Comparison of ENCODE assay signal across 8 mouse cellular contexts in genomic region chr15:89172276-89172935, GRCm38 (mm10). TPM values are rescaled to one million over a fixed set of nuclear protein-coding genes. Genes with fewer than 3 reads are reported as not detected.
DNase-seq lines count a peak whose midpoint lies in the region; ATAC-seq lines count a peak whose summit lies in the region.

No protein-coding gene starts in this region.

- peak overlapping the region; percentile 74 for H3K9ac ChIP-seq in embryonic facial prominence, embryonic 12.5 days
- peak overlapping the region; percentile 60 for H3K9ac ChIP-seq in hindbrain, embryonic 15.5 days
- peak overlapping the region; percentile 82 for H3K9ac ChIP-seq in midbrain, embryonic 13.5 days (replicated peaks)

- H3K4me1 ChIP-seq in embryonic facial prominence, embryonic 12.5 days: peaks cover 79% of the 10 kb centered on the region
- H3K4me1 ChIP-seq in hindbrain, embryonic 15.5 days (replicated peaks): peaks cover 86% of the 10 kb centered on the region
- H3K4me1 ChIP-seq in midbrain, embryonic 13.5 days (replicated peaks): peaks cover 84% of the 10 kb centered on the region

- peak overlapping the region; percentile 59 for H3K4me3 ChIP-seq in embryonic facial prominence, embryonic 12.5 days
- H3K4me3 ChIP-seq in hindbrain, embryonic 15.5 days: peak overlapping the region; percentile 51
- peak overlapping the region; percentile 58 for H3K4me3 ChIP-seq in midbrain, embryonic 13.5 days (replicated peaks)

- H3K4me2 ChIP-seq in embryonic facial prominence, embryonic 12.5 days (replicated peaks): peak overlapping the region; percentile 100
- peak overlapping the region; percentile 99 for H3K4me2 ChIP-seq in hindbrain, embryonic 15.5 days
- H3K4me2 ChIP-seq in midbrain, embryonic 13.5 days (replicated peaks): peak overlapping the region; percentile 98

- DNase-seq in layer of hippocampus, adult 9-11 months: peak; percentile 48
- no peak for DNase-seq in layer of hippocampus, postnatal 10 days (ENCODE audit: low spot score in 2 of 2)
- DNase-seq in urinary bladder, postnatal 36 days (ENCODE audit: low spot score in 2 of 2): no peak
- no peak for DNase-seq in spleen, postnatal 36 days (ENCODE audit: low spot score in 2 of 2)

- no peaks in the 10 kb centered on the region for H3K27me3 ChIP-seq in embryonic facial prominence, embryonic 12.5 days
- H3K27me3 ChIP-seq in hindbrain, embryonic 15.5 days: no peaks in the 10 kb centered on the region
- H3K27me3 ChIP-seq in midbrain, embryonic 13.5 days: no peaks in the 10 kb centered on the region

- H3K36me3 ChIP-seq in embryonic facial prominence, embryonic 12.5 days: peaks cover 16% of the 10 kb centered on the region
- H3K36me3 ChIP-seq in hindbrain, embryonic 15.5 days: peaks cover 14% of the 10 kb centered on the region
- H3K36me3 ChIP-seq in midbrain, embryonic 13.5 days: peaks cover 32% of the 10 kb centered on the region

- ATAC-seq in embryonic facial prominence, embryonic 12.5 days (ENCODE audit: insufficient number of reproducible peaks, insufficient read depth, low FRiP score, low TSS enrichment): no peak
- ATAC-seq in hindbrain, embryonic 15.5 days (ENCODE audit: low FRiP score, low read depth): no peak
- ATAC-seq in midbrain, embryonic 13.5 days: no peak
- ATAC-seq in erythroid progenitor cell, adult 5-6 weeks (replicated peaks; ENCODE audit: low FRiP score, poor library complexity, severe bottlenecking): no peak

- peak overlapping the region; percentile 79 for H3K27ac ChIP-seq in embryonic facial prominence, embryonic 12.5 days
- H3K27ac ChIP-seq in hindbrain, embryonic 15.5 days (replicated peaks): peak overlapping the region; percentile 80
- peak overlapping the region; percentile 85 for H3K27ac ChIP-seq in midbrain, embryonic 13.5 days

- H3K9me3 ChIP-seq in embryonic facial prominence, embryonic 12.5 days: no peaks in the 10 kb centered on the region
- no peaks in the 10 kb centered on the region for H3K9me3 ChIP-seq in hindbrain, embryonic 15.5 days
- no peaks in the 10 kb centered on the region for H3K9me3 ChIP-seq in midbrain, embryonic 13.5 days

- 29% methylated on average over 17 of the region's 17 CpGs for WGBS in embryonic facial prominence, embryonic 12.5 days
- WGBS in hindbrain, embryonic 15.5 days: 24% methylated on average over 17 of the region's 17 CpGs
- 31% methylated on average over 17 of the region's 17 CpGs for WGBS in midbrain, embryonic 13.5 days

RNA-seq across cellular contexts. Expression of gene Plxnb2, which starts 8.2 kb away (rescaled TPM):
- 10 to 100 TPM; 65.4 to 78.2 TPM for total RNA-seq in layer of hippocampus, postnatal 10 days (2021)
- 169 and 182 TPM in 2 replicates for polyA plus RNA-seq in embryonic facial prominence, embryonic 12.5 days (2016; fragmentation: Nextera tagmentation; extraction: Ambion mirVana)
- polyA plus RNA-seq in hindbrain, embryonic 15.5 days (2015; fragmentation: Nextera tagmentation; extraction: Ambion mirVana): 90.7 and 105 TPM in 2 replicates
- 102 and 115 TPM in 2 replicates for polyA plus RNA-seq in midbrain, embryonic 13.5 days (2015; fragmentation: Nextera tagmentation; extraction: Ambion mirVana)
- 7.2 and 9.2 TPM in 2 replicates for total RNA-seq in erythroid progenitor cell, adult 5-6 weeks (2015; ENCODE audit: low replicate concordance)
- total RNA-seq in erythroid progenitor cell, adult 5-6 weeks (2017; ENCODE audit: low replicate concordance): 1.9 and 8.2 TPM in 2 replicates

RNA-seq across cellular contexts. Expression of gene Mapk11, which starts 23.0 kb away (rescaled TPM):
- total RNA-seq in layer of hippocampus, postnatal 10 days (2021): 10 to 100 TPM; 18.4 to 25.3 TPM
- polyA plus RNA-seq in embryonic facial prominence, embryonic 12.5 days (2016; fragmentation: Nextera tagmentation; extraction: Ambion mirVana): 14.0 and 16.4 TPM in 2 replicates
- polyA plus RNA-seq in hindbrain, embryonic 15.5 days (2015; fragmentation: Nextera tagmentation; extraction: Ambion mirVana): 27.3 and 28.3 TPM in 2 replicates
- 39.8 and 44.2 TPM in 2 replicates for polyA plus RNA-seq in midbrain, embryonic 13.5 days (2015; fragmentation: Nextera tagmentation; extraction: Ambion mirVana)
- total RNA-seq in erythroid progenitor cell, adult 5-6 weeks (2015; ENCODE audit: low replicate concordance): 0.72 and 2.1 TPM in 2 replicates
- 0.51 TPM in 1 of 2 replicates, not detected in the other for total RNA-seq in erythroid progenitor cell, adult 5-6 weeks (2017; ENCODE audit: low replicate concordance)

RNA-seq across cellular contexts. Expression of gene Dennd6b, which starts 23.9 kb away (rescaled TPM):
- total RNA-seq in layer of hippocampus, postnatal 10 days (2021): 10 to 100 TPM; 33.1 to 37.5 TPM
- 30.2 and 30.3 TPM in 2 replicates for polyA plus RNA-seq in embryonic facial prominence, embryonic 12.5 days (2016; fragmentation: Nextera tagmentation; extraction: Ambion mirVana)
- 80.4 and 93.7 TPM in 2 replicates for polyA plus RNA-seq in hindbrain, embryonic 15.5 days (2015; fragmentation: Nextera tagmentation; extraction: Ambion mirVana)
- polyA plus RNA-seq in midbrain, embryonic 13.5 days (2015; fragmentation: Nextera tagmentation; extraction: Ambion mirVana): 84.0 and 85.3 TPM in 2 replicates
- 1.7 TPM in 1 of 2 replicates, not detected in the other for total RNA-seq in erythroid progenitor cell, adult 5-6 weeks (2015; ENCODE audit: low replicate concordance)
- total RNA-seq in erythroid progenitor cell, adult 5-6 weeks (2017; ENCODE audit: low replicate concordance): 0.76 and 1.5 TPM in 2 replicates

RNA-seq across cellular contexts. Expression of gene Mapk12, which starts 31.9 kb away (rescaled TPM):
- 1 to 10 TPM; 4.0 to 5.5 TPM for total RNA-seq in layer of hippocampus, postnatal 10 days (2021)
- polyA plus RNA-seq in embryonic facial prominence, embryonic 12.5 days (2016; fragmentation: Nextera tagmentation; extraction: Ambion mirVana): 7.5 and 7.6 TPM in 2 replicates
- polyA plus RNA-seq in hindbrain, embryonic 15.5 days (2015; fragmentation: Nextera tagmentation; extraction: Ambion mirVana): 4.2 and 4.6 TPM in 2 replicates
- 8.2 TPM in 2 replicates for polyA plus RNA-seq in midbrain, embryonic 13.5 days (2015; fragmentation: Nextera tagmentation; extraction: Ambion mirVana)
- not detected in 2 replicates for total RNA-seq in erythroid progenitor cell, adult 5-6 weeks (2015; ENCODE audit: low replicate concordance)
- total RNA-seq in erythroid progenitor cell, adult 5-6 weeks (2017; ENCODE audit: low replicate concordance): 0.51 TPM in 1 of 2 replicates, not detected in the other

RNA-seq across cellular contexts. Expression of gene Ppp6r2, which starts 38.9 kb away (rescaled TPM):
- 100 to 1,000 TPM; 159 to 174 TPM for total RNA-seq in layer of hippocampus, postnatal 10 days (2021)
- 38.9 and 41.9 TPM in 2 replicates for polyA plus RNA-seq in embryonic facial prominence, embryonic 12.5 days (2016; fragmentation: Nextera tagmentation; extraction: Ambion mirVana)
- 71.3 and 73.4 TPM in 2 replicates for polyA plus RNA-seq in hindbrain, embryonic 15.5 days (2015; fragmentation: Nextera tagmentation; extraction: Ambion mirVana)
- polyA plus RNA-seq in midbrain, embryonic 13.5 days (2015; fragmentation: Nextera tagmentation; extraction: Ambion mirVana): 75.7 and 86.6 TPM in 2 replicates
- total RNA-seq in erythroid progenitor cell, adult 5-6 weeks (2015; ENCODE audit: low replicate concordance): 59.1 and 61.6 TPM in 2 replicates
- 55.4 and 79.1 TPM in 2 replicates for total RNA-seq in erythroid progenitor cell, adult 5-6 weeks (2017; ENCODE audit: low replicate concordance)
